Mouse (Mus musculus): ENCODE results near the gene Adamts5. TPM values are rescaled to one million over a fixed set of nuclear protein-coding genes. Genes with fewer than 3 reads are reported as not detected.

Adamts5 gene
- polyA plus RNA-seq (2017; shearing (Covaris generic)), result not detected

DNA sequence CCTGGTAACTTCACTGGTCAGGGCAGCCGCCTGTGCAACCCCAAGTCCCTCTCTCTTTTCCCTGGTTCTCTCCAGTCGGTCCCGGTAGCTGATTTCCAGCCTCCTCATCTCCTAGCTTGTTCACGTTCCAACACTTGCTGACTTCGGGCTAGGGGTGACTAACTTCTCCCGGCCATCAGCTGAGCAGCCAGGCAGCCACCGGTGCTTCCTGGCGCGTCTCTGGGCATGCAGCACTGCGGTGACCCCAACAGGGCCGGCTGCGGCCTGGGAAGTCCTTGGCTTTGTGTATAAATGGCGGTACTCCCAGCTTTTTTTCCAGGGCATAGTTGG is at the start of gene Adamts5:
Adamts5 (minus strand) TSS at position 248 of the 330 bp plus-strand sequence.

Other genes starting within 250 kb of the Adamts5 start
- 0.07 TPM for gene Adamts1, start 98.7 kb downstream of the Adamts5 start, polyA plus RNA-seq (2017; shearing (Covaris generic))